Mouse (Mus musculus): ENCODE results near the gene Calca. TPM values are rescaled to one million over a fixed set of nuclear protein-coding genes. Genes with fewer than 3 reads are reported as not detected.
A peak's percentile ranks its signal among the peaks of the same experiment; 100 is the strongest.
"Not testable (repeated sequence)": the region's sequence is repeated elsewhere in the genome, so short reads cannot be mapped to it uniquely, and the experiment has no call there.

The Calca gene
- not detected in 2 replicates for total RNA-seq (2017)

GRCm38 (mm10) chr7:114636102-114636501 is at the start of gene Calca:
Gene Calca (minus strand): TSS chr7:114636357.
- 0 out of 4 replicates have a peak, but pooled peaks of 1 of the 2 experiments have one; percentile 15 for ATAC-seq (replicated peaks in 1 of 2; ENCODE audit: insufficient read depth in 1 of 2, low FRiP score in 2 of 2, low TSS enrichment in 1 of 2, low read depth in 1 of 2, poor library complexity in 2 of 2, severe bottlenecking in 2 of 2)

GRCm38 (mm10) chr7:114672697-114673096 is 36.5 kb upstream of the Calca start:
- ATAC-seq (replicated peaks in 1 of 2; ENCODE audit: insufficient read depth in 1 of 2, low FRiP score in 2 of 2, low TSS enrichment in 1 of 2, low read depth in 1 of 2, poor library complexity in 2 of 2, severe bottlenecking in 2 of 2), result peak; percentile 51 to 71; a peak in 3 of 4 replicates

- ATAC-seq (replicated peaks in 1 of 2; ENCODE audit: insufficient read depth in 1 of 2, low FRiP score in 2 of 2, low TSS enrichment in 1 of 2, low read depth in 1 of 2, poor library complexity in 2 of 2, severe bottlenecking in 2 of 2), result peak; percentile 46 to 53; a peak in 3 of 4 replicates
These were observed 35.2 kb upstream of the Calca start for GRCm38 (mm10) chr7:114671405-114671804.

- no peak for ATAC-seq (replicated peaks in 1 of 2; ENCODE audit: insufficient read depth in 1 of 2, low FRiP score in 2 of 2, low TSS enrichment in 1 of 2, low read depth in 1 of 2, poor library complexity in 2 of 2, severe bottlenecking in 2 of 2)
These were observed 13.6 kb upstream of the Calca start for GRCm38 (mm10) chr7:114649730-114650129.

GRCm38 (mm10) chr7:114648791-114649190 is 12.6 kb upstream of the Calca start:
- 0 out of 4 replicates have a peak, but pooled peaks of 1 of the 2 experiments have one; percentile 49 for ATAC-seq (replicated peaks in 1 of 2; ENCODE audit: insufficient read depth in 1 of 2, low FRiP score in 2 of 2, low TSS enrichment in 1 of 2, low read depth in 1 of 2, poor library complexity in 2 of 2, severe bottlenecking in 2 of 2)

GRCm38 (mm10) chr7:114635569-114636101 is 522 bp downstream of the Calca start:
- ATAC-seq (replicated peaks in 1 of 2; ENCODE audit: insufficient read depth in 1 of 2, low FRiP score in 2 of 2, low TSS enrichment in 1 of 2, low read depth in 1 of 2, poor library complexity in 2 of 2, severe bottlenecking in 2 of 2), result peak; percentile 38 to 47; a peak in 3 of 4 replicates

- 0 out of 4 replicates have a peak, but pooled peaks of 1 of the 2 experiments have one; percentile 29 for ATAC-seq (replicated peaks in 1 of 2; ENCODE audit: insufficient read depth in 1 of 2, low FRiP score in 2 of 2, low TSS enrichment in 1 of 2, low read depth in 1 of 2, poor library complexity in 2 of 2, severe bottlenecking in 2 of 2)
These were observed 1.8 kb downstream of the Calca start for GRCm38 (mm10) chr7:114634386-114634785.

GRCm38 (mm10) chr7:114625966-114626365 is 10.2 kb downstream of the Calca start:
- no peak for ATAC-seq (replicated peaks in 1 of 2; ENCODE audit: insufficient read depth in 1 of 2, low FRiP score in 2 of 2, low TSS enrichment in 1 of 2, low read depth in 1 of 2, poor library complexity in 2 of 2, severe bottlenecking in 2 of 2)

- ATAC-seq (replicated peaks in 1 of 2; ENCODE audit: insufficient read depth in 1 of 2, low FRiP score in 2 of 2, low TSS enrichment in 1 of 2, low read depth in 1 of 2, poor library complexity in 2 of 2, severe bottlenecking in 2 of 2), result no peak; a peak in 2 of 4 replicates
These were observed 19.4 kb downstream of the Calca start for GRCm38 (mm10) chr7:114616759-114617158.

- not testable (repeated sequence) for ATAC-seq (replicated peaks in 1 of 2; ENCODE audit: insufficient read depth in 1 of 2, low FRiP score in 2 of 2, low TSS enrichment in 1 of 2, low read depth in 1 of 2, poor library complexity in 2 of 2, severe bottlenecking in 2 of 2)
These were observed 41.8 kb downstream of the Calca start for GRCm38 (mm10) chr7:114594391-114594790.

- no peak for ATAC-seq (replicated peaks in 1 of 2; ENCODE audit: insufficient read depth in 1 of 2, low FRiP score in 2 of 2, low TSS enrichment in 1 of 2, low read depth in 1 of 2, poor library complexity in 2 of 2, severe bottlenecking in 2 of 2)
These were observed 53.7 kb downstream of the Calca start for GRCm38 (mm10) chr7:114582441-114582840.

Other genes starting within 250 kb of the Calca start
- 19.7 and 32.0 TPM in 2 replicates for gene Pde3b, start 221.1 kb downstream of the Calca start, total RNA-seq (2017)
- 6.2 and 8.3 TPM in 2 replicates for gene Cyp2r1, start 73.4 kb downstream of the Calca start, total RNA-seq (2017)
- gene Calcb, start 82.3 kb upstream of the Calca start, total RNA-seq (2017), result not detected in 2 replicates
- not detected in 2 replicates for gene Insc, start 107.3 kb upstream of the Calca start, total RNA-seq (2017)